In the genomic region with DNA sequence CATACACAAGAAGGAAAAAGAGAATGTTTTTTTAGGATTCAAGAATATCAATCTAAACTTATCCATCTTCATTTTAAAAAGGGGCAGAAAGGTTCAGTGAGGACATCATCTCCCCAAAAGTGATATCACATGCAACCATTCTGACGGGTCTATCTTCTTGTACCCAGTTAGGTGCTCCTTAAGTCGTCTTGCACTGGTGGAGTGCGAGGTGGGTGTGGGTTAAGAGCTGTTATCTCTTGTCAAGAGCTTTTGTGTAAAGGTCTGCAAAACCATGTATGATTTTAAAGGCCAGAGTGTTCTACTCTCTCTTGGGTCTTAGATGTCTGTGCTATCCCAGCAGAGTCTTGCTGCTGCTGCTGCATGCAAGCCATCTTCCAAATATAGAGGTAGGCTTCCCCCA, we compare ENCODE assay signal across 30 mouse cellular contexts. TPM values are rescaled to one million over a fixed set of nuclear protein-coding genes. Genes with fewer than 3 reads are reported as not detected.
"Had no signal": no experiment of that assay in that cellular context is flagged by ENCODE, and none has a peak within 500 bp of the region (broad histone marks: within the 10 kb centered on the region; RNA-seq: fewer than 3 reads in every experiment).

No protein-coding gene starts in this region.

- H3K4me2 ChIP-seq: intestine, embryonic 15.5 days; kidney, embryonic 15.5 days; lung, embryonic 14.5 days; midbrain, embryonic 12.5 days; neural tube, embryonic 13.5 days; stomach, embryonic 15.5 days had no signal

- H3K36me3 ChIP-seq: intestine, embryonic 15.5 days; kidney, embryonic 15.5 days; midbrain, embryonic 12.5 days; neural tube, embryonic 13.5 days had no signal

- H3K4me1 ChIP-seq: intestine, embryonic 15.5 days; kidney, embryonic 15.5 days; midbrain, embryonic 12.5 days; neural tube, embryonic 13.5 days had no signal

- DNase-seq: kidney, adult 11 months; kidney, adult 8-10 months; kidney, postnatal 10 days; kidney, postnatal 4 days; lung, embryonic 14.5 days; lung, postnatal 14 days; retina, postnatal 1 day; right cerebral cortex, postnatal 25 days; spleen, adult 18-20 months; thymus, postnatal 25 days had no signal

- H3K4me3 ChIP-seq: intestine, embryonic 15.5 days; kidney, embryonic 15.5 days; megakaryocyte, embryonic 14.5 days; midbrain, embryonic 12.5 days; myocyte; neural tube, embryonic 13.5 days; stomach, embryonic 15.5 days had no signal

- H3K9me3 ChIP-seq: intestine, embryonic 15.5 days; kidney, embryonic 15.5 days; megakaryocyte, embryonic 14.5 days; midbrain, embryonic 12.5 days; neural tube, embryonic 13.5 days; stomach, embryonic 15.5 days had no signal

- ATAC-seq: hindbrain, embryonic 16.5 days; intestine, embryonic 15.5 days; midbrain, embryonic 16.5 days had no signal

- H3K27me3 ChIP-seq: intestine, embryonic 15.5 days; kidney, embryonic 15.5 days; megakaryocyte, embryonic 14.5 days; midbrain, embryonic 12.5 days; neural tube, embryonic 13.5 days; stomach, embryonic 15.5 days had no signal

- H3K27ac ChIP-seq: intestine, embryonic 15.5 days; kidney, embryonic 15.5 days; macrophage; midbrain, embryonic 12.5 days; neural tube, embryonic 13.5 days; stomach, embryonic 15.5 days had no signal

- H3K9ac ChIP-seq: intestine, embryonic 15.5 days; kidney, embryonic 15.5 days; lung, embryonic 14.5 days; midbrain, embryonic 12.5 days; neural tube, embryonic 13.5 days; stomach, embryonic 15.5 days had no signal

RNA-seq across cellular contexts. Expression of gene Gm29427, which starts 31.2 kb away (rescaled TPM):
- total RNA-seq: layer of hippocampus, adult 18-20 months; left cerebral cortex, postnatal 10 days; left cerebral cortex, postnatal 36 days; monocyte, adult 5-6 weeks; neutrophil, adult 5-6 weeks had no signal
- polyA plus RNA-seq: hindbrain, embryonic 16.5 days; intestine, embryonic 15.5 days; kidney, embryonic 15.5 days; limb, embryonic 11.5 days; limb, embryonic 14.5 days; liver, embryonic 16.5 days; lung, embryonic 14.5 days; macrophage; midbrain, embryonic 12.5 days; midbrain, embryonic 16.5 days; myocyte; neural tube, embryonic 13.5 days; stomach, embryonic 15.5 days; thymus, postnatal 0 days had no signal

RNA-seq across cellular contexts. Expression of gene Fcamr, which starts 53.9 kb away (rescaled TPM):
- total RNA-seq: layer of hippocampus, adult 18-20 months; layer of hippocampus, postnatal 14 days; left cerebral cortex, postnatal 10 days; left cerebral cortex, postnatal 36 days; monocyte, adult 5-6 weeks; neutrophil, adult 5-6 weeks had no signal
- polyA plus RNA-seq: hindbrain, embryonic 16.5 days; kidney, embryonic 15.5 days; limb, embryonic 11.5 days; liver, embryonic 16.5 days; lung, embryonic 14.5 days; macrophage; midbrain, embryonic 12.5 days; midbrain, embryonic 16.5 days; myocyte; neural tube, embryonic 13.5 days; thymus, postnatal 0 days had no signal
